Mouse (Mus musculus) hematopoietic multipotent progenitor cell, adult 10-12 weeks (in vitro differentiated cells): ENCODE data around the gene Kcnj13. TPM values are rescaled to one million over a fixed set of nuclear protein-coding genes. Genes with fewer than 3 reads are reported as not detected.

Source experiments
- polyA plus RNA-seq: library from polyadenylated mRNA; stranded (reverse); fragments of >175 nt; gene quantifications from 2 replicates; pipeline ENCODE4 v1.2.3, GENCODE M21; 2012; ENCODE audit warnings: low replicate concordance

The Kcnj13 gene
- polyA plus RNA-seq, result not detected in 2 replicates

GRCm38 (mm10) chr1:87394594-87394993, at the start of gene Kcnj13:
Gene Kcnj13 (minus strand): TSS chr1:87394729.

Other genes with a start within 250 kb of the Kcnj13 start
- 0.05 and 0.18 TPM in 2 replicates for gene Ecel1, start 238.2 kb downstream of the Kcnj13 start, polyA plus RNA-seq
- gene Prss56, start 211.4 kb downstream of the Kcnj13 start, polyA plus RNA-seq, result not detected in 2 replicates
- not detected in 2 replicates for gene Chrnd, start 204.1 kb downstream of the Kcnj13 start, polyA plus RNA-seq
- gene Chrng, start 190.1 kb downstream of the Kcnj13 start, polyA plus RNA-seq, result not detected in 2 replicates
- gene Eif4e2, start 180.8 kb downstream of the Kcnj13 start, polyA plus RNA-seq, result 16.0 and 17.9 TPM in 2 replicates
- gene Efhd1, start 130.4 kb downstream of the Kcnj13 start, polyA plus RNA-seq, result 1.0 and 3.5 TPM in 2 replicates
- gene Gigyf2, start 67.7 kb downstream of the Kcnj13 start, polyA plus RNA-seq, result 15.9 and 22.5 TPM in 2 replicates
- gene Snorc, start 75.5 kb upstream of the Kcnj13 start, polyA plus RNA-seq, result not detected in 2 replicates
- 0.43 TPM in 1 of 2 replicates, not detected in the other for gene Neu2, start 115.2 kb upstream of the Kcnj13 start, polyA plus RNA-seq
- gene Ngef, start 179.1 kb upstream of the Kcnj13 start, polyA plus RNA-seq, result not detected in 2 replicates
- gene Inpp5d, start 225.6 kb upstream of the Kcnj13 start, polyA plus RNA-seq, result 219 and 808 TPM in 2 replicates